Mouse (Mus musculus) liver, adult 2 months (tissue): ENCODE measurements around the gene Kif17.

Experiments
- CTCF ChIP-seq: fragments of 200-500 bp; IDR thresholded peaks from 2 replicates; pipeline ENCODE4 v1.5.1; 2011; ENCODE audit warnings: low read depth, low read length, control low read depth
- POLR2A ChIP-seq: fragments of 200-500 bp; IDR thresholded peaks from 2 replicates; pipeline ENCODE4 v1.6.1; 2011; ENCODE audit warnings: low read length, control low read depth; ENCODE audit not compliant: insufficient read depth; ENCODE audit errors: extremely low read depth

DNA sequence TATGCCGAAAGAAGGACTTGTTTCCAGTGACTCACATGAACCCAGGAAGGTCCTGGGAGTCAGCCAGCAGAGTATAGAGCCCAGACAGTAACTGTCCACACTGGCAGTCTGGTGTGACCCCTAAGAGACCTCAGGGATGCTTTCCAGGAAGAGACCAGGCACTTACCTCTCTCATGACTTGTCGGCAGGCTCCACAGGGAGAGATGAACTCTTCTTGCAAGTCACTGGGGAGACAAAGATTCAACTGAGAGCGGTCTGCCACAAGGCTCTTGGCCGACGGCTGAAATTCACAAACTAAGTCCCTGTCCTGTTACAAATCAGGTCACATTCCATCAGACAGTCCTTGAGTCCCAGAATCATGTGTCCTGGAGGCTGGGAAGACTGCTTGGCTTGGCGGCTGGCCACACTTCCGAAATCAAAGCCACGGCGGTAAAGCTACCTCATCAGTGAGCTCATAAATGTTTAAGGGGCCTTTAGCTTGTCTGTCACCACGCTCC lies 93.2 kb downstream of the Kif17 start:
- TF ChIP-seq CTCF (no peak), POLR2A (no peak)
